Mouse (Mus musculus): ENCODE data around the gene Wdr61. TPM values are rescaled to one million over a fixed set of nuclear protein-coding genes. Genes with fewer than 3 reads are reported as not detected.
A peak's percentile ranks its signal among the peaks of the same experiment; 100 is the strongest.

Wdr61 gene
- total RNA-seq (2021) = 10 to 100 TPM; 58.9 to 60.0 TPM
- long read RNA-seq, experiment 1, transcript Wdr61-203 (11 exons, 1,290 nt) = major isoform, 46 of 90 reads
- long read RNA-seq, experiment 1, transcript Wdr61-201 (11 exons, 1,187 nt) = minor isoform, 14 of 90 reads
- long read RNA-seq, experiment 1, partial matches to known transcripts = 13 of 90 reads
- long read RNA-seq, experiment 1, other reads (novel, unspliced or antisense) = 15 of 90 reads
- long read RNA-seq, experiment 2, transcript Wdr61-201 (11 exons, 1,187 nt) = minor isoform, 11 of 52 reads
- long read RNA-seq, experiment 2, transcript Wdr61-203 (11 exons, 1,290 nt) = major isoform, 22 of 52 reads
- long read RNA-seq, experiment 2, partial matches to known transcripts = 11 of 52 reads
- long read RNA-seq, experiment 2, other reads (novel, unspliced or antisense) = 8 of 52 reads

DNA sequence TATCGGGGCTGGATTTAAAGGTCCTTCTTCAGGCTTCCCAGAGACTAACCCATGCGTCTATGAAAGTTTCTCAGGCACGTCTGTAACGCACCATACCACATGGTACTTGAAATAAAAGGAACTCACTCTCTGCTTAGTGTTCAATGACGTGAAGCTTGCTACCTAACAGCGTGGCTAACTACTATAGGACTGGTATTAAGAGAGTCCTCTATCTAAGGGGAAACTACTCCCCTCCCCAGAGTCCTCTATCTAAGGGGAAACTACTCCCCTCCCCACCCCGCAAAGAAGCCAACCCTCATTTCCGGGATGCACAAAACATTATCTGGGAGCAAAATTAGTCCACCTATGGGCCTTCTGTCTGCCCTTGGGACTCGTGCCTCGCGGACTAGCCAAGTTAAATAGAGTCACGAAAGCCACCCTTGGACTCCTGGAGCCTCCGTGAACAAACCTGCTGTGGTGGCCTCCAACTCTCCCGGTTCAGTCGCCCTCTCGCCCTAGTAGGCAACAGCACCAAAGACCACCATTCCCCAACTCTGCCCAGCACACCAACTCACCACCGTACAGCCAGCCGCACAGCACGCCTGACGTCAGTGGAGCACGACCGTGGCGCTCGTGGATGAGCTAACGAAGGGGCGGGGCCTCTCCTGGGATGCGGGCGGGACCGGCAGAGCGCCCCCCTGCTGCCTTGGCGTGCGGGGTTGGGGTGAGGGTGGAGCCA is at the start of gene Wdr61:
Gene Wdr61, minus strand, starts transcription at position 599 of the 718 bp plus-strand sequence.
- peak; percentile 98 for DNase-seq (ENCODE audit: low spot score in 2 of 2)

DNA sequence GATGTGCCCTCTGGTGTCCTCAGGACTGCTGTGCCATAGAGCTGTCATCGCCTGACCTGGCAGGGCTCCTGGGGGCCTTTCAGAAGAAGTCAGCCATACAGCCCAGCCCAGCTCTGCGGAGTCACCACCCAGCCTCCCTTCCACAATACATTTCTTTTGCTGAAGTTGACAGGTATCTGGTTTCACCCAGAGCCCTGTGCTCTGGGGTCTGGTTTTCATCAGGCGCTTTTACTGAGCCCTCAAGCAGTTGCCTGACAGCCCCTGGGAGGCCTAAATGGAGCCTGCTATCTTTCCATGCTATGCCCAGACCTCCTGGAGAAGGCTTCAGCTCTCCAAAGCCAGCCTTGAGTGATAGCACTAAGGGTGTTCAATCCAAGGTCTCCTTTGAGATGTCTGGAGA is 49.7 kb upstream of the Wdr61 start:
- DNase-seq (ENCODE audit: low spot score in 2 of 2) = no peak

DNA sequence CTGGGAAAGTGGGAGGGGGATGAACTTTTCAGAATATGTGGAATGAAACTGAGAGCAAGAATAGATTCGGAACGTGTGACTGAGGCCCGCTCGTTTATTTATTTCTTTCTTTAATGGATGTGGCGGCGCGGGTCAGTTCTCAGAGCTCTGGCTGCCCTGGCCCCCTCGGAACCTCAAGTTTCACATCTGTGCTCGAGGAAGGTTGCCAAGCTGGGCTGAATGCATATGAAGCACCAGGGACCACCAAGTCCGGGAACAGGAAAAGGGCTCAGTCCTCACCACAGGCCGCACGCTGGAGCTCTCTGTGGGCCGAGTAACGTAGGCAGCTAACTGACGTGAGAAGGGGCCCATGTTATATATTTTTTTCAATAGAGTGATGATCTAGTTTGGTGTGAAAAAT is 48.2 kb upstream of the Wdr61 start:
- no peak for DNase-seq (ENCODE audit: low spot score in 2 of 2)

DNA sequence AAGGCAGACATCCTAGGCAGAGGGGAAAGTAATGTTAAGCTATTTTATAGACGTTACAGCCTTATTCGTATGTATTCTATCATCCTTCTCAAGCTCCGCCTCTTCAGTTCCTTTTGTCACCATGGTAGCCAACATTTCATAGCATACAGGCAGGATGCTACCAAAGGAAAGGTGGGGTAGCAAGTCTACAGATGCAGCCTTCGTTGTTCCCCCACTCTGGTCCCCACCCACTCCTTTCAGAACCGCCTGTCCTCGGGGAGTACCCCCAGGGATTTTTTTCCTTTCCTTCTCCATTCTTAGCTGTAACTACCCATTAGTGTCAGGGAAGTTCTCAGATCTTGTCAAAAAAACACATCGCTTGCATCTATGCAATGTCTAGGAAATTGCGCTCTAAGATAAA is 45.0 kb upstream of the Wdr61 start:
- DNase-seq (ENCODE audit: low spot score in 2 of 2) = no peak

DNA sequence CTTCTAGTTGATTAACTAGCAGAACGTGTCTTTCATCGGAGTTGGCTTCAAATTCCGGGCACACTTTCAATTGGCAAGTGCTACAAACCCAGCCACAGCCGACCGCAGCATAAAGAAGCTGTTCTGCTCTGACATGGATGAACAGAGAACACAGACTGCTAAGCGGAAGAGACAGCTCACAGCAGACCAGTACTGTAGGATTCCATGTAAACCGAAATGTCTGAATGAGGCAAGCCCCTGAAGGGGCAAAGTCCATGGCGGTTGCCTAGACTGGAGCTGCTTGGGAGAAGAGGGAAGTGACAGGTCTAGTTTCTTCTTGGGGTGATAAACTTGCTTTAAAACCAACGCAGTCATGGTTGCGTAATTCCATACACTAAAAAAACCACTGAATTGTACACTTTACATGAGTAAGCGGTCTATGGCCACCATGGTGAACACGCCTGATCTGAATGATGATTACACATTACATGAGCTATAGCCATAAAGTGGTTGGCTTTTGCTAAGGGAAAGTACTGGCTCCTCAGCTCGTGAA is 42.2 kb upstream of the Wdr61 start:
- DNase-seq (ENCODE audit: low spot score in 2 of 2) = no peak

DNA sequence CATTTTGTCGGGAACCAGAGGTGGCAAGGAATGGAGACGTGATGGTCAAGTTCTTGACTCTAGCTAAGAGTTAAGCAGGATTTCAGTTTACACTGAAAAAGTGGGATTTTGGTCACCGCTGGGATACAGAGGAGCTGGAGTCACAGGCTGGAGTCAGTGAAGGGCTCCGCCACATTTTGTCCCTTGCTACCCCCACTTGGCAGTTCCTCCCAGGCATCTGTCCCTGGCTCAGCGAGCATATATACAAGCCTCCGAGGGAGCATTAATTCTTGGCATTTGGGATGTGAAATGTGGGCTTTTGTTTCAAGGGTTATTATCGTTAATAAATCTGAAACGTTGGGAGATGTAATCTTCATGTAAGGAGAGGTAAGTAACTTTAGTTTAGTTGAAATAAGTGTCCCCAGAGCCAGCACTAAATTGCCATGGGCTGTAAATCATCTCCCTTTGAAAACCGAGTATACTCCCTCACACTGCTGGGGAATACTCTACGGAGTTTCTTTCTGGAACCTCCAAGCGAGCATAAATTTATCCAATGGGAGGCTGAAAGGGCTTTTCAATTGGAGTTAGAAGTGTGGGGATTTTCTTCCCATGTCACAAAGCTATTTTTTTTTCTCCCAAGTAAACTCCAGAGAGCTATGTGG is 35.9 kb upstream of the Wdr61 start:
- DNase-seq (ENCODE audit: low spot score in 2 of 2) = no peak

DNA sequence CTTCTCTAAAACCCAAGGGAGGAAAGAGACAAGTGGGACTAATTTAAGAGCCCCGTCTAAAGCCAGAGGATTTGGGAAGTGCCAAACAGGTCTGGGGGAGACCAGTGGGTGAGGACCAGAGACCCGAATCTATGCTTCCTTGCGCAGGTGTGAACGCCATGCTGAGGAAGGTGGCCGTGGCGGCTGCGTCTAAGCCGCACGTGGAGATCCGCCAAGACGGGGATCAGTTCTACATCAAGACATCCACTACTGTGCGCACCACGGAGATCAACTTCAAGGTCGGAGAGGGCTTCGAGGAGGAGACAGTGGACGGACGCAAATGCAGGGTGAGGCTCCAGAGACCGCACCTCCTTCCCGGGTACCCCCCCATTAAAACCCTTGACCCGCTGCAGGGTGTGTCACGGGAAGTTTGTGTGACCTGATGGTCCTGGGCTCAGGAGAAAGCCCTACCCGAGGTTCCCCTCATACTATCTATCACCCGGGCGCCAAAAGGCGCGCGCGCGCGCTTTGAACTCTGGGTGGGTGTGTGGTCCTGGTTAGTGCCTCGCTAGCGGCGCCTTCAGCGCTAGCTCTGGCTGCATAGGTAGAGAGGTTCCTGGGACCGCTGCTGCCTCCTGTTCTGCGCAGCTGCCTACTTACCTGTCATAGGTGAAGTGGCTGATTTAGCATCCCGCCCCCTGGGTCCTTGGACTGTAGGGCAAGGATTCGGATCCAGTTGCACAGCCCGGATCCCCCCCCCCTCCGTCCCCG is 31.2 kb upstream of the Wdr61 start:
- no peak for DNase-seq (ENCODE audit: low spot score in 2 of 2)

DNA sequence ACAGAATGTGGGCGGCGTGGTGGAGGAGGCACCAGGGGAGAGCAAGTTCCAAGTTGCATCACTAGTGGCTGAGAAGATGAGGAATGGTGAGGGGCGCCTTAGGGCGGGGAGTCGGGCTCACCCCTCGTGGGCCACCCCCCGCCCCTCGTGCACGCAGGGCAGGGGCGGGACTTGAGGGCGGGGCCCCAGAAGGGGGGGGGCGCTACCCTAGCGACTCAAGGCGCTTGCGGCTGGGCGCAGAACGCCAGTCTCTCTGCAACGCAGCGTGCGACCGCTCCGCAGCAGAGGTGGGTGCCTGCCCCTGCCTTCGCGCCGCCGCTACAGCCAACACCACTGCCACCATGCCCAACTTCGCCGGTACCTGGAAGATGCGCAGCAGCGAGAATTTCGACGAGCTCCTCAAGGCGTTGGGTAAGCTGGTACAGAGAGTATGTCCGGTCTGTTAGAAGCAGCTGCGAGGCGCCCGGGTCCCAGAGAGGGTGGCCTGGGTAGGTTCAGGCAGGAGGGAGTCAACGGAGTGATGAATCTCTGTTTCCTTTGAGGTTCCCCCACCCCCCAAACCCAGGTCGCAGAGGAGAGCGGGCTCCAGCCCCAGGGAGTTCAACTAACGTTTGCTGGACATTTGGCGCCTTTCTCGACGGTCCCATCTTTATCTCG is 30.4 kb upstream of the Wdr61 start, which contains the start of gene Crabp1:
Gene Crabp1, plus strand, starts transcription at position 188 of the 657 bp plus-strand sequence.
- peak in 1 of 2 experiments; percentile 5 for DNase-seq (ENCODE audit: low spot score in 2 of 2)

DNA sequence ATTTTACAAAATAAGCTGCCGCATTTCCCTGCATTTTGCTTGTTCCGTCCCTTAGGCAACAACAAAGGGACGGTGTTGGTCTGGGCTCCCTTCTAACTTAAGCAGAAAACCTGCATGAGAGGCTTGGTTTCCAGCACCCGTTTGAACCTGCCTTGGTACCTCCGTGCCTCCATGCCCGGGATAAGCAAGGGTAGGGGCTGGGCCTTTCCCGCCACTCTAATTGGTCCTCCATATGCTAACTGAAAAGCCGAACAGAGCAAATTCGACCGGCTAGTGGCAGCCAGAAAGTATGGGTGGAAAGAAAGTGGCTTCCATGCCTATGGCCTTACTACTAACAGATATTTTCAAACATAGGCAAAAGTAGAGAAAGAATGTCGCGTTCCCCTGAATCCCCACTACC is 29.8 kb upstream of the Wdr61 start:
- no peak for DNase-seq (ENCODE audit: low spot score in 2 of 2)

DNA sequence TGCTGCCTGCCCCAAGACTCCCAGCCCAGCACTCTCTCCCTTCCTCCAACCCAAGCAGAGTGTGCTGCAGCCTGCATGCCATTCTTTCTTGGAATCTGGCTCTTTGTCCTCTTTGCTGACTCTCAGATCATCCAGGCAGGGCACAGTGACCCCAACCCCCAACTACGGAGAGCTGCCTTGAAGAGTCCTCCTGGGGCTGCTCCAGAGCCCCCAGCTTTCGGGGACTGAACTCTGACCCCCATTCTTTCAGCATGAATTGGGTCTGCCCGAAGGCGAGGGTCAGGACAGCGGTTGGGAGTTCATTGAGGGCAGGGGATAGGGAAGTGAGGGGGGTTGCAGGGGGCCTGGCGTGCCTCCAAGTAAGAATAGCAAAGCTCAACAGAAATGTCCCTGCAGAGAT is 25.3 kb upstream of the Wdr61 start:
- no peak for DNase-seq (ENCODE audit: low spot score in 2 of 2)

DNA sequence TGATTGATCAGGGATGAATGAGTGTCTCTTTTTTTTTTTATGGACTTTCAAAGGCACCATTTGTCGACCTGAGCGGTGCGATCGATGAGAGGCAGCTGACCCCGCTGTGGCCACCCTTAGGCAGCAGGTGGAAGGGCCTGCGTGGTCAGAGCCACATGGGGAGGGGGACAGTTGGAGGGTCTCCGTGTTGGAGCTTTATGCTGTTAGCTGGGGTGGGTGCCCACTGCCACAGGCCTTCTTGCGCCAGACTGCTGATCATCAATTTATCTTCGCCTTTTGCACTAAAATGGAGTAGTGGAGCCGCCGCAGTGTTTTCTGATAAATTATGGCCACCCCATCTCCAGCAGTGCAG is 18.6 kb upstream of the Wdr61 start:
- no peak for DNase-seq (ENCODE audit: low spot score in 2 of 2)

DNA sequence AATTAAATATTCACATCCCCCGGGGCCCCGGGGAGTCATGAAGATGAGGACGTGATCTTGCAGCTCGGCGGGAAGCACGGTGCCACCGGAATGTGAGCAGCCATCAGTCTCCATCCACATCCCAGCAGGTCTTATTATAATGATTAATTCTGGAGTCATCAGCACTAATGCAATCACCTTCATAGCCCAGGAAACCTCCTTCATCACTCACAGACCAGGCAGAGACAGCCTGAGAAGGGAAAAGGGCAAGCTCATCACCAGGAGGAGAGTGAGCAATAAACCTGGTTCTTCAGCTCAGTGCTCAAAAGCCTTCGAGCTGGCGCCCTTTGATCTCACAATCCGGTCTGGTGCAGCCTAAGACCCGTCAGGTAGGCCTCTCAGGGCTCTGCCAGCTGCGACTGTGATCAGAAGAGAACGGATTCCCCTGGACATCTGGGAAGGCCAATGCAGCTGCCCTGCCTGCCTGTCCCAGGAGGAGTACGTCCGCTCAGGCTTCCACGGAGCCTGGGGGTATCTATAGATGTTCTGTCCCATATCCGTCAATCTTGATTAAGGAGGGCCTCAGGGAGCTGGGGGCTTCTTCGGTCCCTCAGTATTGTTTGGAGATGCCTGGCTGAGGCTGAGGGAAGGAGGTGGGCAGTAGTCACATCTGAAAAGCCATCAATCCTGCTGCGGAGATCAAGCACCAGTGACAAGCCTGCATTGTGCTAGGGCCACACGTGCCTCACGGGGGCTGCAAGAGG is 18.1 kb upstream of the Wdr61 start:
- no peak for DNase-seq (ENCODE audit: low spot score in 2 of 2)

DNA sequence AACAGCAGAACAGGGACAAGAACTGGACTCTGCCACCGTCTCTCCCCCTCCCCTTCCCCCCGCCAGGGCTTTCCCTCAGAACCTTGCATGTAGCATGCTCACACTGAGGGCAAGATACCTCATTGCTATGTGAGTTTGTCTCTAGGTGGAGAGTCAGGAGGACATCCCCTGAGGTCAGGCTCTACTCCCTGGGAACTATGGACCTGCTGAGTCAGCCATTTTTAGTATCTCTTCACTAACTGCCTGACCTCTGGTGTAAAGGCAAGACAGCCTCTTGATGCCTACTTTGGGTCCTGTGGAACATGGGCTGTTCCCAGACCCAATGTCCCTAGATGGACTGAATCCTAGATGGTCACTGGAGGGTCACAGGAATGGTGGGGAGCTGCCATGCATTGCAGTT is 17.4 kb upstream of the Wdr61 start:
- no peak for DNase-seq (ENCODE audit: low spot score in 2 of 2)

DNA sequence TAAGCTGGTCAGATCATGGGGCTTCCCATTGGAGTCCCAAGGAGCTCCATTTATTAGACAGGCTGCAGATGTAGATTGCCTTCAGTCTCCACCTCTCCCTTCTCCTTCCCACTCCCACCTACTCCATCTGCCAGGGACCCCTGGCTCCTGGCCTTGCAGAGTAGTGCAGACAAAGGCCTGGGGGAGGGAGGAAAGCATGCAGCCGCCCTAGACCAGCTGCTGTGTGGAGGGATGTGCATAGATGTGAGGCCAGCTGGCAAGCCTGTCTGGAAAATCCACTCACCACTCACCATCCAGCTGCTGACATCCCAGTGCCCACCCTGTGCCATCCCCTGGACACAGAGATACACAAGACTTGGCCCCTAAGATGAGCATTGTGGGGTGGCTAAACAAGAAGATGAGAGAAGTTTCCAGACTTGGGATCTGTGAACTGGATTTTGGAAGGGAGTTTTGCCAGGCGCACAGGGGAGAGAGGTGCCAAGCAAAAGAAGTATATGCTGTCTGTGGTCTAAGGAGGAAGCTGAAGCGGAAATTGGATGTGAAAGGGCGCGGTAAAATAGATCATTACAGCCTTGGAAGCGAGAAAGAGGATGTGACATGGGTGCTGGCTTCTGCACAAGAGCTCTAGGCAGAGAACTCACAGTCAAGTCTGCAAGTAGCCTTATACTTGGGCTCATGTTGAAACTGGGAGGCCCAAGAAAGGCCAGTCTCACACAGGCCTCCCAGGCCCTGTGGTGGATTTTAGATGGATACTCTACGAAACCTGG is 16.1 kb upstream of the Wdr61 start:
- no peak for DNase-seq (ENCODE audit: low spot score in 2 of 2)

DNA sequence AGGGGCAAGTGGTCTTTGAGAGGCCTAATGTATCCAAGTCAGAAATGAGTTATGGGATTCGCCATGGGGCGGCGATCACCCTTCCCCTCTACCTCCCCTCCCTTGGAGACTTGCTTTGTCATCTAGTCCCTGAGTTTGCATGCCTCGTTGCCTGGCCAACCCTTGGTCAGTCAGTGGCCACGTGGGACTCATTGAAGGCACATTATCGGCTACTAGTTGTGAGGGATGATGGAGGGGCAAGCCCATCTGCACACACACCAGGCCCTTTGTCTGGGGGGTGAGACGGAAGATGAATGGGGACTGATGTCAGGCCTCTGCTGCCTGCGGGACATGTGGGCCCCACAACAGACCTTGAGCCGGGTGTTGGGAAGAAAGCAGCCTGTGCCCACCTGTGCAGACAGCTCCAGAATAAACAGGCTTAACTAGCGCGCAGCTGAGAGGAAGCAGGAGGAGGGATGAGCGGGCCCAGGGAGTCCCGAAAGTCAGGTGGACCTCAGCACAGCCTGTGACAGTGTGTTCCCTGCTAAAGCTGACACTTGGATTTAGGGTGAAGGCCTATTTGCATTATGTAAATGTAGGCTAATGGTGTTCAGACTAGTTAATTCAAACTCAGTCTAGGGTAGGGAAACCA is 11.5 kb upstream of the Wdr61 start:
- no peak for DNase-seq (ENCODE audit: low spot score in 2 of 2)

DNA sequence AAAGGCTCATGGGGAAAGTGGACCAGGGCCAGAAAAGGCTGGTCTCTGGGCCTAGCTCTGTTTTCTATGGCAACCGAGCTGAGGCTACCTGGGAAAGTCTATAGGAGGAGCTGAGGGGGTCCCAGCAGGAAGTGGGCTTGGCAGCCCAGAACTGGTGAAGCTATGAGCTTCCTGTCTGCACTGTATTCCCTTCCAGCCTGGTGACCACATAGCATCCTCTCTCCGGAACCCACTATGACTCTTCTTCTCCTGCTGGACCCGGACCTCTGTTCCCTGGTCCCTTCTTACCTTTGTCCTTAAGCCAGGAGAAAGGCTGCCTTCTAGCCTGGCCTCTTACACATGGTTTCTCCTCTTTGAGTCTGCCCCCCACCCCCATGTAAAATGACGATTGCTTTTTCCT is 9.6 kb upstream of the Wdr61 start:
- DNase-seq (ENCODE audit: low spot score in 2 of 2) = no peak

DNA sequence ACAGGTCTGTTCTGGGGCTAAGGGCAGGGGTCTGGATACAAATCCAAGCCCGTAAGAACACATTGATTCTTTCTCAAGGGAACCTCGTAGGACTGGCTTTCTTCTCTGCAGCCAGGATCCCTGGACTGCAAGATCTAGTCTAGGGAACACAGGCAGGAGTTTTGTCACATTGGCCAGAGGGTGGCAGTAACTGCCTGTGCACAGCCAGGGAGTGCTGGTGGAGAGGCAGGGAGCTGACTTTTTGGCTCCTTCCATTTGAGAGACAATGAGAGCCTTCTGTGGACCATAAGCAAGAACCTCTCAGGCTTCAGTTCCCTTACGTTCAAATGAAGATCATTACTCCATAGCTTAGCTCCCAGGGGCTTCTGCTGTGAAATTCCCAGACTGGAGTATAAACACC is 4.1 kb upstream of the Wdr61 start:
- DNase-seq (ENCODE audit: low spot score in 2 of 2) = peak; percentile 47 to 66

DNA sequence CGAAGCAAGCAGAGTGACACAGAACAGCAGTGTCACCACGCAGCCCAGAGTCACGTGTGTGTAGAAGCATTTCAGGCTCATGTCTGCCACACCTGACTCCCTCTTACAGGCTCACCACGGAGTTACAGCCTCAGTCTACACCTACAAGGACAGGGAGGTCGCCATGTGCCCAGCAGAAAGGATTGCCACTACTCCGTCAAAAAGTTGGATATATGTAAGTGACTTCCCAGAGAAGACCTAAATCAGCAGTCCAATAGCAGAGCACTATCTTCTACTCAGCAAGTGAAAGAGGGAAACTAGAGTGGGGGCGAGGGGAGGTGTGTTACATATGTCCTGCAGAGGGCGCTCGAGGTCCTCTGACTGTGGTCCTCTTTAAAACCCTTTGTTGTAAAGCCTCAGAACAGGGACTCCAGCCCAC is 2.0 kb upstream of the Wdr61 start:
- peak in 1 of 2 experiments; percentile 45 for DNase-seq (ENCODE audit: low spot score in 2 of 2)
